Mouse (Mus musculus) neural tube, embryonic 11.5 days (tissue): ENCODE results near the gene Ints11. TPM values are rescaled to one million over a fixed set of nuclear protein-coding genes. Genes with fewer than 3 reads are reported as not detected.

Experiments
- ATAC-seq: fragments of 200-750 bp; cut with Nextera tagmentation; 2 replicates; pipeline ENCODE4 v1.8.0; 2017; ENCODE audit warnings: moderate number of reproducible peaks, mild to moderate bottlenecking, moderate TSS enrichment, moderate library complexity; ENCODE audit not compliant: insufficient read depth, low FRiP score, low TSS enrichment
- DNase-seq: peaks from one replicate; pipeline ENCODE4 v3.0.0-alpha.2; 2015; ENCODE audit warnings: low spot score
- H3K27ac ChIP-seq: fragments of 300-500 bp; sonication (generic); 2 replicates; pipeline ENCODE4 v1.5.1; 2014; ENCODE audit warnings: low read depth, mild to moderate bottlenecking, low read length
- H3K27me3 ChIP-seq: fragments of 300-500 bp; sonication (generic); 2 replicates; pipeline ENCODE4 v1.6.1; 2014; ENCODE audit warnings: mild to moderate bottlenecking, low read length, mixed read lengths; ENCODE audit not compliant: control insufficient read depth, insufficient read depth
- H3K36me3 ChIP-seq: fragments of 300-500 bp; sonication (generic); 2 replicates; pipeline ENCODE4 v1.6.1; 2014; ENCODE audit warnings: mild to moderate bottlenecking, low read length, moderate library complexity, mixed read lengths; ENCODE audit not compliant: control insufficient read depth, insufficient read depth
- H3K4me1 ChIP-seq: fragments of 300-500 bp; sonication (generic); 2 replicates; pipeline ENCODE4 v1.6.1; 2014; ENCODE audit warnings: low read length, mixed read lengths; ENCODE audit not compliant: control insufficient read depth, insufficient read depth
- H3K4me2 ChIP-seq: fragments of 300-500 bp; sonication (generic); 2 replicates; pipeline ENCODE4 v1.6.1; 2014; ENCODE audit warnings: low read depth, mild to moderate bottlenecking, moderate library complexity
- H3K4me3 ChIP-seq: fragments of 300-500 bp; sonication (generic); 2 replicates; pipeline ENCODE4 v1.5.1; 2014; ENCODE audit warnings: low read depth, low read length
- H3K9ac ChIP-seq: fragments of 300-500 bp; sonication (generic); 2 replicates; pipeline ENCODE4 v1.6.1; 2014; ENCODE audit warnings: mild to moderate bottlenecking, low read length
- H3K9me3 ChIP-seq: fragments of 300-500 bp; sonication (generic); 2 replicates; pipeline ENCODE4 v1.6.1; 2016; ENCODE audit warnings: low read length; ENCODE audit not compliant: control insufficient read depth
- WGBS: fragments of 180-500 bp; shearing (Covaris S2); extraction: QIAGEN DNeasy Blood & Tissue Kit; methylation state at CpG from one replicate; pipeline ENCODE4 v1.1.7; 2014; 5-methylcytosine and 5-hydroxymethylcytosine counted together
- polyA plus RNA-seq: library from polyadenylated mRNA; unstranded; fragments of >200 nt; fragmentation: Nextera tagmentation; extraction: Ambion mirVana; gene quantifications from 2 replicates; pipeline ENCODE4 v1.2.1, GENCODE M21; 2014

Gene Ints11
- polyA plus RNA-seq, 1 experiment from 2014 or later = 95.0 TPM

DNA sequence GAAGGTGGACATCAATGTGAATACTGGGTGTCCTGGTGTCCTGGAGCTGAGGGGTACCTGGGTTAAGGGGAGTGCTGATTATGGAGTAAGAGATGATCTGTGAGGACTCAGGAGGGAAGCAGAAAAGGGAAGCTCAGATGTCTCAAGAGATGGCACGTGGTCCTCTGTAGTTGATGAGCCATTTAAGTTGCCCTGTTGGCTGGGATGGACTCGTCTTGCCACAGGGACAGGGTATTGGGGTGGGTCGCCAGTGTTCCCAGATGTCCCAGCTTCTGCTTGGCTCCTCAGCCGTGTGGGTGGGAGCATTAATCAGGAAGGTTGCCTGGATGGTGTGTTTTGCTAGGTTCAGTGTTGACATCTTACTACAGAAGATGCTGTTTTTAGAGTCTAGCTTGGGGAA lies 36.1 kb upstream of the Ints11 start:
- no peak for ATAC-seq
- H3K27ac ChIP-seq = no peak overlapping the region
- DNase-seq = no peak
- 87% methylated on average over 4 of the region's 4 CpGs for WGBS
- H3K4me3 ChIP-seq = no peak overlapping the region
- H3K4me2 ChIP-seq = no peak overlapping the region
- H3K27me3 ChIP-seq = no peaks in the 10 kb centered on the region
- H3K4me1 ChIP-seq = peaks cover 7% of the 10 kb centered on the region
- H3K36me3 ChIP-seq = no peaks in the 10 kb centered on the region
- no peak overlapping the region for H3K9ac ChIP-seq
- H3K9me3 ChIP-seq = no peaks in the 10 kb centered on the region

DNA sequence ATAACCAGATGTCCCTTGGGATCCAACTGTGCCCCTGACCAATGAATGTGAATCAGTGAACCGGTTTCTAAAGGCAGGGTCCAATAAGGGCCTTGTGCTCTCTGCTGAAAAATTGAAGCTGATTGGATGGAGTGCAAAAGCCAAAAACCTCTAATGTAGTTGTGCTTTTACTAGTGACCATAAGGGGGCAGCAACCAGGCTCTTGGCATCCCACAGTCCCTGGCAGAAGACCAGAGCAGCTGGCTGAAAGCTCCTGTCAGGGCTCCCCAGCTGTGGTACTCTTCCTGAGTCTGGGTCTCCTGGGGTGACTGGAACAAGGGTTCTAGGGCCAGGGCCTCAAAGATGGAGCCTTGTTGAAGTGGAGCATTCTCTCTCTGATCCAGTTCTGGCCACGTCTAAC lies 35.5 kb upstream of the Ints11 start:
- Histone ChIP-seq H3K9me3 (no peaks in the 10 kb centered on the region), H3K4me2 (no peak overlapping the region), H3K4me1 (peaks cover 7% of the 10 kb centered on the region), H3K36me3 (no peaks in the 10 kb centered on the region), H3K9ac (no peak overlapping the region), H3K27me3 (no peaks in the 10 kb centered on the region), H3K27ac (peak overlapping the region; percentile 30; the same call in 1 of the 2 replicates), H3K4me3 (no peak overlapping the region)
- 47% methylated on average over 2 of the region's 2 CpGs for WGBS
- DNase-seq (peak; percentile 67), ATAC-seq (peak; percentile 25; the same call in 1 of the 2 replicates)

DNA sequence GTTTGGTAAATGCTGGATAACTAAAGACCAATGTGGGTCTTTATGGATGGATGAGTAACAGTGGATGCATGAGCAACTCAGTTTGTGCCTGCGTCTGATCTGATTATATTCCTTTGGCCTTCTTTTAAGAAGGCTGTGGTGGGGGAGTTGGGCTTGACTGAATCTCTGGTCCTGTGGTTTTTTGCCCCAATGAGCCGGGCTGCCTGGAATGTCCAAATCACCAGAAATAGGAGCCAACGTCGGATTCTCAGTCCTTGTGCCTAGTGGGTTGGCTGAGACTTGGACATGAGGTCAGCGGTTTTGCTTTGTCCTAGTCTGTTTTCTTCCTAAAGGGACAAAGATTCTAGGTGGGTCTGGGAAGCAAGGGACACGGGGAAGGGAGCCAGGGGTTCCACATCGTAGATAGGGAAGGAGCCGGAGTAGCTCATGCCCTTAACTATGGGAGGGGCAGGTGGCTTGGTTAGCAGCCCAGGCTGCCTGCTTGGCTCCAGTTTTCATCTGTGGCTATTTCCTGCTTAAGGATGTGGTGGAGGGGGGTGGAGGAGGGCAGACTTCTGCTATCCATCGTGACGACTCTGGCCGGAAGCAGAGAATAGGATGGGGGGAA lies 31.8 kb upstream of the Ints11 start:
- DNase-seq (no peak), ATAC-seq (no peak)
- Histone ChIP-seq H3K27ac (no peak overlapping the region), H3K4me2 (no peak overlapping the region), H3K9ac (no peak overlapping the region), H3K4me1 (peaks cover 25% of the 10 kb centered on the region), H3K36me3 (no peaks in the 10 kb centered on the region), H3K9me3 (no peaks in the 10 kb centered on the region), H3K4me3 (no peak overlapping the region), H3K27me3 (peaks cover 7% of the 10 kb centered on the region)
- 87% methylated on average over 11 of the region's 11 CpGs for WGBS

DNA sequence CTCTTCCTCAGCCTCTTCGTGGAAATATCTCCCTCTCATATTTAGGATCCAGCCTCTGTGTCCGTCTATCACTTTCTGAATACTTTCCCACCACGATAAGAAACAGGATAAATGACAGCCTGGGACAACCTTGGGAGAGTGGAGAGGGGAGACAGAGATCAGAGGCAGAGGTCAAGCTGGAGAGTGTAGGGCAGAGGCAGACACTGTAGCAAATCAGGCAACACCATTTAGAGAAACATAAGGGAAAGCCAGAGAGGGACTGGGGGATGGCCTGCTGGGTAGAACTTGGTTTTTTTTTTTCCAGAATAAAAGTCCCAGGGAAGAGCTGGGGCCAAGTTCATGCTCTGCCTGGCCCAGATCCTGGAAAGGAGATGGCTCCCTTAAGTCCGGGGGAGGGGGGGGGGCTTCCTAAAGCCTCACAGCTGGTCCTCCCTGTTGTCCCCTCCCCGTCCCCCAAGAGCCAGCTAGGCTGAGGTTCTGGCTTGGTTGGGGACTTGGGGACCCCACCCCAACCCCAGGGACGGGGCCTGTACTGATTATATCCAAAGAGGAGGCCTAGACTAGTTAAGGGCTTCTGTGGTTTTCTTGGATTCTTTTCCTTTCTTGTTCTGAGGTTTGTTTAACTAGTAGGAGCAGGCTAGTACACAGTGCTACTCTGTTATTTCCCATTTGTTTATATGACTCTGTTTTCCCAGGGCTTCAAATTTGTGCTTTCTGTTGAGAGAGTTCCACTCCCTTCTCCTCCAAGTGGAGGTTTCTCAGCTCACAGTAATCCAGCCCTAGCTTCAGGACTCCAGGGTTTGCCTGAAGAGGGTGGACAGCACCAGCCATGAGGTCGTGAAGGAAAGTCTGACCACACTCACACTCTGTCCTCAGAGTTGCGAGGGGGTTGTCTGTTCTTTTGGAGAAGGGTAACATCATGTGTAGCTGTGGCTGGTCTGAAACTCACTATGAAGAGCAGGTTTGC lies 30.9 kb upstream of the Ints11 start:
- no peak overlapping the region for H3K4me3 ChIP-seq
- H3K27me3 ChIP-seq = peaks cover 7% of the 10 kb centered on the region
- ATAC-seq (no peak), DNase-seq (no peak)
- WGBS = 54% methylated on average over 8 of the region's 8 CpGs
- no peaks in the 10 kb centered on the region for H3K9me3 ChIP-seq
- H3K9ac ChIP-seq = no peak overlapping the region
- H3K4me1 ChIP-seq = peaks cover 23% of the 10 kb centered on the region
- H3K27ac ChIP-seq = no peak overlapping the region
- H3K4me2 ChIP-seq = no peak overlapping the region
- no peaks in the 10 kb centered on the region for H3K36me3 ChIP-seq

DNA sequence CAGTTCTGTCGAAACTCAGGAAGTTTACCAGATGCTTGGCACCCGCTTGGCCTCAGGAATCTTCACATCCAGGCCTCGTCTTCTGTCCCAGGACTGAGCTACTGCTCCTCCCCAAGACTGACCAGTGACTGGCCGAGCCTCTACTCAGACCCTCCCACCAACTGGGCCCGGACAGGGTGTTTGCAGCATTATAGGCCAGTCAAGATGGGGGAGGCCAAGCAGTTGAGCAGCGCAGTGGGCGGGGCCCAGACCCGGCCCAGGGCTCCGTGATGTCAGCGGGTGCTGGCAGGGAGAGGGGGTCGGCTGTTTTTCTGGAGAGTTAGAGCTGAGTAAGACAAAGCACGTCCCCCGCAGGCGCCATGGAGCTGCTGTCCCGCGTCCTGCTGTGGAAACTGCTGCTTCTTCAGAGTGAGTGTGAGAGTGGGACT lies 29.8 kb upstream of the Ints11 start, which contains the start of gene Mxra8:
Gene Mxra8, plus strand, starts transcription at position 198 of the 428 bp plus-strand sequence.
- no peak within 1 kb of the TSS; the same call in 1 of the 2 replicates for H3K27ac ChIP-seq
- peak within 1 kb of the TSS; percentile 40 for H3K4me3 ChIP-seq
- H3K36me3 ChIP-seq = peaks cover 2% of the 10 kb centered on the region; the same call in 1 of the 2 replicates
- DNase-seq (peak; percentile 82), ATAC-seq (peak; percentile 77)
- H3K27me3 ChIP-seq = peaks cover 7% of the 10 kb centered on the region
- H3K4me1 ChIP-seq = peaks cover 23% of the 10 kb centered on the region
- peak within 1 kb of the TSS; percentile 57 for H3K4me2 ChIP-seq
- H3K9me3 ChIP-seq = no peaks in the 10 kb centered on the region
- under 1% methylated on average over 16 of the region's 16 CpGs for WGBS
- peak within 1 kb of the TSS; percentile 46 for H3K9ac ChIP-seq

DNA sequence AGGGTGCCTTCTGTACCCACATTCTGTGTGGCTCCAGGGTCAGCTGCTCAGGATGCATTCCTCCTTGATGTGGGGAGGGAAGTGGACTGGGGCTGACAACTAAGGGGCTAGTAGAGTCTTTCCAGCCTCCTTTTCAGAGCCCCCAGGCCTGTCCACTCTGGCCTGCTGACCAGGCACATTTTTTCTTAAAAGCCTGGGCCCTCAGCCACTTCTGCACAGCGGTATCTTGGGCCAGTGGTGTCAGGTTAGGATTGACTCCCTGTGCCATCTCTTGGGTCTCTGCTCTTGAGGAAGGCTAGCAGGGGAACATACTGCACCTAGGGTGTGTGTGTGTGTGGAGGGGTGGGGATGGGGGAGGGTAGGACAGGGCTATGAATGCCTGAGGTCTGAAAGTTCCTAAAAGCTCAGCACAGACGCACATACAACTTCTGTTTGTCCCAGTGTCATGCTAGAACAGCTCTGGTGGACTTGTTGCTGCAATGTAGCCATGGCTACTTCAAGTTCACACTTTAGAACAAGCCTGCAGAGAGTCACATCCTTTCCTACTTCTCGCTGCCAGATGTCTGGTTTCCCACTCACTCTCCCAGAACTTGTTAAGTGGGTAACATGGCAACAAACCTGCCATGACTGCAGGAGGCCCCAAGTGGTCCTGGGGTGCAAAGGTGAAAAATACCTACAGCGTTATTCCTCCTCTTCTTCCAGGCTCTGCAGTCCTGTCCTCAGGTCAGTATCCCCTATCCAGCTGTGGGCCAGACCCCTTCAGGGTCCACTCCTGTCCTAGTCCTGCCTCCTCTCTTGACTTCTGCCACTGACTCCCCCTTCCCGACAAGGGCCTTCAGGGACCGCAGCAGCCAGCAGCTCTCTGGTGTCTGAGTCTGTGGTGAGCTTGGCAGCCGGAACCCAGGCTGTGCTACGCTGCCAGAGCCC lies 29.0 kb upstream of the Ints11 start:
- DNase-seq (no peak), ATAC-seq (0 out of 2 replicates have a peak, but pooled peaks have one; percentile 8)
- no peak overlapping the region for H3K27ac ChIP-seq
- H3K9ac ChIP-seq = peak overlapping the region; percentile 46
- H3K4me1 ChIP-seq = peaks cover 23% of the 10 kb centered on the region
- WGBS = 6% methylated on average over 8 of the region's 8 CpGs
- H3K4me3 ChIP-seq = peak overlapping the region; percentile 40
- no peaks in the 10 kb centered on the region for H3K9me3 ChIP-seq
- peak overlapping the region; percentile 57 for H3K4me2 ChIP-seq
- H3K27me3 ChIP-seq = peaks cover 7% of the 10 kb centered on the region
- peaks cover 2% of the 10 kb centered on the region; the same call in 1 of the 2 replicates for H3K36me3 ChIP-seq

DNA sequence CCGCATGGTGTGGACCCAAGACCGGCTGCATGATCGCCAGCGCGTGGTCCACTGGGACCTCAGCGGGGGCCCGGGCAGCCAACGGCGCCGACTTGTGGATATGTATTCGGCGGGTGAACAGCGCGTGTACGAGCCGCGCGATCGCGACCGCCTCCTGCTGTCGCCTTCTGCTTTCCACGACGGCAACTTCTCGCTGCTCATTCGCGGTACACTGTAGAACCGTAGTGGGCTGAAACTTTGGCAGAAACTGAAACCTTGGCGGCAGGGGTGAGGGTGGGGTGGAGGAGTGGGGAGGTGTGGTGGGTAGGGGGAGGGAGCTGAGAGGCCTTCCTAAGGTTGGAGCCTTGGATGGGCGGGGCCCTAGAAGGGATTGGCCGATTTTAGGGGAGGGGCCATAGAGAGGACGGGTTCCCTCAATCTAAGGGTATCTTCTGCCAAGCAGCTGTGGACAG lies 28.3 kb upstream of the Ints11 start:
- H3K4me1 ChIP-seq = peaks cover 23% of the 10 kb centered on the region
- H3K4me2 ChIP-seq = peak overlapping the region; percentile 57
- peak overlapping the region; percentile 40 for H3K9ac ChIP-seq
- DNase-seq (peak; percentile 53), ATAC-seq (peak; percentile 54)
- no peak overlapping the region for H3K27ac ChIP-seq
- WGBS = under 1% methylated on average over 32 of the region's 32 CpGs
- H3K27me3 ChIP-seq = peaks cover 7% of the 10 kb centered on the region
- no peaks in the 10 kb centered on the region for H3K9me3 ChIP-seq
- peaks cover 2% of the 10 kb centered on the region; the same call in 1 of the 2 replicates for H3K36me3 ChIP-seq
- H3K4me3 ChIP-seq = peak overlapping the region; percentile 40
